Mouse (Mus musculus) hindbrain, embryonic 15.5 days (tissue): ENCODE measurements at regions not wholly inside any gene's neighbourhood (a gene's known extent, or its start where the extent isn't known, plus 50 kb on each side); places are given as distances from the start of the nearest gene placed in this dataset.

Experiments
- ATAC-seq: fragments of 200-750 bp; cut with Nextera tagmentation; 2 replicates; pipeline ENCODE4 v1.8.0; 2017; ENCODE audit warnings: low read depth, moderate number of reproducible peaks, moderate TSS enrichment; ENCODE audit not compliant: low FRiP score
- H3K27ac ChIP-seq: fragments of 300-500 bp; sonication (generic); replicated peaks from 2 replicates; pipeline ENCODE4 v1.5.1; 2015; ENCODE audit warnings: mild to moderate bottlenecking, inconsistent platforms
- H3K27me3 ChIP-seq: fragments of 300-500 bp; sonication (generic); 2 replicates; pipeline ENCODE4 v1.6.1; 2015; ENCODE audit warnings: control low read depth, inconsistent platforms
- H3K36me3 ChIP-seq: fragments of 300-500 bp; sonication (generic); 2 replicates; pipeline ENCODE4 v1.6.1; 2015; ENCODE audit warnings: control low read depth, inconsistent platforms
- H3K4me1 ChIP-seq: fragments of 300-500 bp; sonication (generic); replicated peaks from 2 replicates; pipeline ENCODE4 v1.6.1; 2015; ENCODE audit warnings: control low read depth, inconsistent platforms
- H3K4me2 ChIP-seq: fragments of 300-500 bp; sonication (generic); 2 replicates; pipeline ENCODE4 v1.6.1; 2015; ENCODE audit warnings: moderate library complexity, mild to moderate bottlenecking, inconsistent platforms
- H3K4me3 ChIP-seq: fragments of 300-500 bp; sonication (generic); 2 replicates; pipeline ENCODE4 v1.5.1; 2015; ENCODE audit warnings: mild to moderate bottlenecking, inconsistent platforms
- H3K9ac ChIP-seq: fragments of 300-500 bp; sonication (generic); 2 replicates; pipeline ENCODE4 v1.6.1; 2015; ENCODE audit warnings: inconsistent platforms
- H3K9me3 ChIP-seq: fragments of 300-500 bp; sonication (generic); 2 replicates; pipeline ENCODE4 v1.6.1; 2016; ENCODE audit warnings: control low read depth, inconsistent platforms
- WGBS: fragments of 180-500 bp; shearing (Covaris S2); methylation state at CpG from one replicate; pipeline ENCODE4 v1.1.7; 2015; 5-methylcytosine and 5-hydroxymethylcytosine counted together

GRCm38 (mm10) chr3:34593279-34593678 is 56.9 kb upstream of the Sox2 start:
- no peak overlapping the region for H3K4me2 ChIP-seq
- no peaks in the 10 kb centered on the region for H3K9me3 ChIP-seq
- no peak overlapping the region for H3K27ac ChIP-seq
- H3K36me3 ChIP-seq = no peaks in the 10 kb centered on the region
- no peak overlapping the region for H3K9ac ChIP-seq
- no peak overlapping the region for H3K4me3 ChIP-seq
- peaks cover 6% of the 10 kb centered on the region; the same call in 1 of the 2 replicates for H3K4me1 ChIP-seq
- ATAC-seq = no peak
- H3K27me3 ChIP-seq = no peaks in the 10 kb centered on the region
- 51% methylated on average over 4 of the region's 4 CpGs for WGBS

DNA sequence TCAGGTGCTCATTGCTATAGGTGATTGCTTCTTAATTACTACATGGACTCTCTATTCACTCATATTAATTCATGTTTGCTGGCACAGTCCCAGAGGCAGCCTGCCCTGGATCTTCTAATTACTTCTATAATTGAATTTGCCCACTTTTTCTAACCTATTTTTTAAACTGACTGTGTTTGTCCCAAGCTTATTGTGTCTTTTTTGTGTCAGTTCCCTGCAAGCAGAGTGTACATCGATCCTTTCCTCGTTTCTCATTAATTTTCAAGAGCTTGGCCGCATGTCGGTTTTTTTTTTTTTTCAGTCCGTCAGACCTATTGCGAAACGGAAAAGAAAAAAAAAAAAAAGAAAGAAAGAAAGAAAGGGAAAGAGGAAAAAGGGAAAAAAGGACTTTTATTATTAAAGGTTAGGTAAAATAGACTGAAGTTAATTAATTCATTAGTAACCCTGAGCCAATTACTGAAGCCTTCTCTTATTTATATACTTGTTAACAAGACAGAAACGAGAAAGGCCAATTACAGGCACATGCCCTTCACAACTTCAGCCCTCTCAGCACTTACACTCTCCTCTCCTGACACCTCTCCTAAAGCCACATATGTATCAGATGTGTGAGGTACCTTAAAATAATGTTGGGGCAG is 72.2 kb upstream of the Sox2 start:
- Histone ChIP-seq H3K27me3 (no peaks in the 10 kb centered on the region), H3K9me3 (no peaks in the 10 kb centered on the region), H3K9ac (no peak overlapping the region), H3K4me1 (peaks cover 19% of the 10 kb centered on the region), H3K4me2 (0 out of 2 replicates have a peak overlapping the region, but pooled peaks have one; percentile 17), H3K4me3 (no peak overlapping the region), H3K27ac (no peak overlapping the region), H3K36me3 (no peaks in the 10 kb centered on the region)
- WGBS = 24% methylated on average over 8 of the region's 8 CpGs
- ATAC-seq = no peak

DNA sequence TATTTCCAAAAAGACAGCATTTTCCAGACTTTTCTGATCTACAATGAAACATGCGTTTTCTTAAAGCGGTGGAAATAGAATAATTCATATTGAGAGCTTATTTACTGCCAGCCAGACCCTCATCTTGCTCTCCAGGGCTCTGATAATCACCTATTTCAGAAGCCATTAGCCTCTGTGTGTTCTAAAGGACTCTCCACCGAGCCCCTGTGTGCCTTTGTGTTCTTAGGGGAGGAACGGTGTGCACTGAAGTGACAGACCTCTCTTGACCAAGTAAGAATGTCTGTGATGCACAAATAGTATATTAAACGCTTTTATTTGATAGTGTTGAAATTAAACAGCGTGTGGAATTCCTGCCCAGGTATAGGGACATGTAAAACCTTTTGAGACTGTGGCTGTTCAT is 73.1 kb upstream of the Sox2 start:
- Histone ChIP-seq H3K27me3 (no peaks in the 10 kb centered on the region), H3K27ac (0 out of 2 replicates have a peak overlapping the region, but pooled peaks have one; percentile 2), H3K9ac (no peak overlapping the region), H3K9me3 (no peaks in the 10 kb centered on the region), H3K4me2 (no peak overlapping the region), H3K4me3 (no peak overlapping the region), H3K36me3 (no peaks in the 10 kb centered on the region), H3K4me1 (peaks cover 28% of the 10 kb centered on the region)
- ATAC-seq = no peak
- WGBS = 56% methylated on average over 6 of the region's 6 CpGs

GRCm38 (mm10) chr3:34576159-34576558 is 74.0 kb upstream of the Sox2 start:
- Histone ChIP-seq H3K9ac (no peak overlapping the region), H3K27me3 (no peaks in the 10 kb centered on the region), H3K4me1 (peaks cover 28% of the 10 kb centered on the region), H3K9me3 (no peaks in the 10 kb centered on the region), H3K4me3 (no peak overlapping the region), H3K4me2 (no peak overlapping the region), H3K27ac (no peak overlapping the region), H3K36me3 (no peaks in the 10 kb centered on the region)
- ATAC-seq = no peak
- WGBS = 53% methylated on average over 11 of the region's 11 CpGs

GRCm38 (mm10) chr3:34574711-34575350 is 75.4 kb upstream of the Sox2 start:
- Histone ChIP-seq H3K9ac (no peak overlapping the region), H3K36me3 (no peaks in the 10 kb centered on the region), H3K9me3 (no peaks in the 10 kb centered on the region), H3K27me3 (no peaks in the 10 kb centered on the region), H3K4me1 (peaks cover 28% of the 10 kb centered on the region), H3K4me2 (no peak overlapping the region), H3K4me3 (no peak overlapping the region), H3K27ac (no peak overlapping the region)
- no peak for ATAC-seq
- 78% methylated on average over 9 of the region's 9 CpGs for WGBS

DNA sequence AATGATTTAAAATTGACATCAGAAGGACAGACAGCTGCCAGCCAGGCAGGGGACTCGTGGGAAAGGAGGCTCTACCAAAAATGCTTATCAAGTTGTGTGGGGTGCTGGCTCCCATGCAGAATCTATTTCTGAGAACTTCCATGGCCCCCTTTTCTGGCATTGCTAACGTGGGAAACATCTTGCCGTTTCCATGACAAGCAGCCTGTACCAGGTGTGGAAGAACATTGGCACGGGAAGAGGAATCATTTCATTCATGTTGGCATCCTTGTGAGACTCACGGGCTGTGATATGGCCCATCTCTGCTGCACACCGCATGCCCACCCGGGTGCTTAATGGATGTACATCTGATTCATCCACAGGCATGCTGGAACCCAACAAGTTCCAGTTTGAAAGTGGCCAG is 76.9 kb upstream of the Sox2 start:
- ATAC-seq = no peak
- WGBS = 70% methylated on average over 7 of the region's 7 CpGs
- H3K4me1 ChIP-seq = peaks cover 28% of the 10 kb centered on the region

DNA sequence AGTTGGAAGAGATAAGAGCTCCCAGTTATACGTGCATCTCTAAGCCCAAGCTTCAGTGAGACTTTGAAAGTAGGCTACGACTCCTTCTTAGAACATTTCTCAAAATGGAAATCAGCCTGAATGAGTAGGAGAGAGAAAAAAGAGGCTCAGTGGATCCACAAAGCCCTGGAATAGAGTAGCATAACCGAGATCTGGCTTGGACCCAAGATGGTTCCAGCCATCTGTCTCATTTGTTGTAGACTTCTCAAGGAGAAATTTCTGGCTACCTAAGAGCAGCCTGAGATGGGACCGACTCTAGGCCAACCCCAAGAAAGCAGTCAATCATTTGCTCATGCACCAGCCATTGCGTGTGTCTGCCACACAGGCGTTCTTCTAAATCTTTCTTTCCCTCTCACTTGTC is 78.1 kb upstream of the Sox2 start:
- no peak overlapping the region for H3K4me2 ChIP-seq
- WGBS = 59% methylated on average over 6 of the region's 6 CpGs
- H3K9me3 ChIP-seq = no peaks in the 10 kb centered on the region
- no peak overlapping the region for H3K9ac ChIP-seq
- H3K36me3 ChIP-seq = no peaks in the 10 kb centered on the region
- ATAC-seq = no peak
- no peak overlapping the region for H3K4me3 ChIP-seq
- H3K4me1 ChIP-seq = peaks cover 26% of the 10 kb centered on the region
- H3K27me3 ChIP-seq = no peaks in the 10 kb centered on the region
- no peak overlapping the region for H3K27ac ChIP-seq

More for the DNA sequence above, 76.9 kb upstream of the Sox2 start:
- H3K9ac ChIP-seq = no peak overlapping the region
- no peak overlapping the region for H3K4me3 ChIP-seq
- no peaks in the 10 kb centered on the region for H3K36me3 ChIP-seq
- H3K9me3 ChIP-seq = no peaks in the 10 kb centered on the region
- H3K4me2 ChIP-seq = no peak overlapping the region
- H3K27me3 ChIP-seq = no peaks in the 10 kb centered on the region
- no peak overlapping the region for H3K27ac ChIP-seq

DNA sequence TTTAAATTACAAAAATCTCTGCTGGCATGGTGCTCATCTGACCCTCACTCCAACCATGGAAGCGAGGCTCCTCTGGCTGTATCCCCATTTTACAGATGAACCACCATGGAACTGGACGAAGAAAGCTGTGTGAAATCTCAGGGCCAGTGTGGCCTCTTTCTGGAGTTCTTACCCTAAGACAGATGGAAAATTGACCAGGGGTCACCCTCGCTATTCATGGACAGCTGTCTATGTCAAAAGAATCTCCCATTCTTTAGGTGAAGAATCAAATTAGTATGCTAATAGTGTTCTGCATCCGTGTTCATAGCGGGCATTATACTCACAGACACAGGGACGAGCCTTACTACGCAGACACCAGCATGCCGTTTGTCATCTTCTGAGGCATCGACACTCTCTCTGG is 78.6 kb upstream of the Sox2 start:
- 38% methylated on average over 9 of the region's 9 CpGs for WGBS
- no peak overlapping the region for H3K27ac ChIP-seq

GRCm38 (mm10) chr3:34569998-34570397 is 80.2 kb upstream of the Sox2 start:
- no peak overlapping the region for H3K9ac ChIP-seq
- no peak overlapping the region for H3K27ac ChIP-seq
- 57% methylated on average over 10 of the region's 10 CpGs for WGBS
- peaks cover 22% of the 10 kb centered on the region for H3K4me1 ChIP-seq
- no peaks in the 10 kb centered on the region for H3K27me3 ChIP-seq
- H3K4me2 ChIP-seq = 0 out of 2 replicates have a peak overlapping the region, but pooled peaks have one; percentile 10
- no peaks in the 10 kb centered on the region for H3K9me3 ChIP-seq
- no peak overlapping the region for H3K4me3 ChIP-seq
- no peaks in the 10 kb centered on the region for H3K36me3 ChIP-seq
- no peak for ATAC-seq

More for the DNA sequence above, 78.6 kb upstream of the Sox2 start:
- H3K4me1 ChIP-seq = peaks cover 22% of the 10 kb centered on the region
- H3K4me2 ChIP-seq = no peak overlapping the region
- no peaks in the 10 kb centered on the region for H3K36me3 ChIP-seq
- no peaks in the 10 kb centered on the region for H3K9me3 ChIP-seq
- ATAC-seq = no peak
- H3K4me3 ChIP-seq = no peak overlapping the region
- no peaks in the 10 kb centered on the region for H3K27me3 ChIP-seq
- H3K9ac ChIP-seq = no peak overlapping the region

- Histone ChIP-seq H3K4me2 (no peak overlapping the region), H3K27ac (no peak overlapping the region), H3K36me3 (no peaks in the 10 kb centered on the region), H3K4me1 (peaks cover 17% of the 10 kb centered on the region), H3K27me3 (no peaks in the 10 kb centered on the region), H3K9ac (no peak overlapping the region), H3K4me3 (no peak overlapping the region), H3K9me3 (no peaks in the 10 kb centered on the region)
- 27% methylated on average over 6 of the region's 6 CpGs for WGBS
- ATAC-seq = no peak
These were observed 82.0 kb upstream of the Sox2 start for GRCm38 (mm10) chr3:34568086-34568650.

GRCm38 (mm10) chr3:34565386-34565785 is 84.8 kb upstream of the Sox2 start:
- no peak overlapping the region for H3K4me3 ChIP-seq
- WGBS = 46% methylated on average over 4 of the region's 4 CpGs
- no peak for ATAC-seq
- no peaks in the 10 kb centered on the region for H3K9me3 ChIP-seq
- H3K36me3 ChIP-seq = no peaks in the 10 kb centered on the region
- H3K9ac ChIP-seq = no peak overlapping the region
- peaks cover 15% of the 10 kb centered on the region for H3K4me1 ChIP-seq
- no peak overlapping the region for H3K4me2 ChIP-seq
- no peaks in the 10 kb centered on the region for H3K27me3 ChIP-seq
- H3K27ac ChIP-seq = no peak overlapping the region

DNA sequence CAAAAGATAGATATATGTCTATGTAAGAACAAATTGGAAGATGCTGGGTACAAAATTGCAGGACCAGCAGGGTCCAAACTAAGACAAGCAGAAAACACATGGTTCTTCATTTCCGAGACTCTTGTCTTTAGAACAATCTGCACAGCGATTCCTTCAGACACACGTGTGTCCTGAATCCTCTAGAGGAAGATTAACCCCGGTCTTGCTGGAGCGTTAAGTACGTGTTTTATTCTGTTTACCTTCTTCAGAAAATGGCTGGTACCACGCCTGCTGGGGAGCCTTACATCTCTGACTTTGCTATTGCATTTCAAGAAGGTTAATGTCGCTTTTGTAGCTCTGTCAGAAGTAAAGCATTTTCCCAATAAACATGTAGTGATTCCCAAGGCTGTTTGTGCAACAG is 87.3 kb upstream of the Sox2 start:
- H3K9ac ChIP-seq = no peak overlapping the region
- H3K4me1 ChIP-seq = peaks cover 13% of the 10 kb centered on the region
- no peak for ATAC-seq
- no peak overlapping the region; the same call in 1 of the 2 replicates for H3K27ac ChIP-seq
- no peaks in the 10 kb centered on the region for H3K27me3 ChIP-seq
- H3K36me3 ChIP-seq = no peaks in the 10 kb centered on the region
- no peaks in the 10 kb centered on the region for H3K9me3 ChIP-seq
- peak overlapping the region; percentile 41 for H3K4me2 ChIP-seq
- 26% methylated on average over 8 of the region's 8 CpGs for WGBS
- peak overlapping the region; percentile 19 for H3K4me3 ChIP-seq
